Mouse (Mus musculus): Measurements from ENCODE around the gene Retn. TPM values are rescaled to one million over a fixed set of nuclear protein-coding genes. Genes with fewer than 3 reads are reported as not detected.

Retn gene
- polyA plus RNA-seq, 1 experiment = 0.46 TPM

DNA sequence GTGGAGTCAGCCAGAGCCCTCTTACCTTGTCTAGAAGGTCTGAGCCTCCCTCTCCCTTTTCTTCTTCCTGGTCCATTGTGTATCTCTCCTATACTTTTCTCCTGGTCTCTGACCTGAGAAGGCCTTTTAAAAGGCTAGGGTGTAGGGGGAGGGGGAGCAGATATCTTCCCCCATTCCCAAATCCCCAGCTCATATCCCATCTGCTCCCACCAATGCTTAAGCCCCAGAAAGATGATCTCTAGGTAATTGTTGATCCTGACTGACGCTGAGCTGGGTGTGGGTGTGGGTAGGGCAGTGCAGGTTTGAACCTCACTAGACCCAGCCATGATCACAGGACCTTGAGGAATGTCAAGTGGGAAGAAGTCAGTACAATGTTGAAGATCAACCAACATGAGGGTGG is 30.1 kb upstream of the Retn start, which contains the start of gene Pcp2:
Gene Pcp2, minus strand, starts transcription at position 101 of the 400 bp plus-strand sequence.
- Histone ChIP-seq H3K4me1 (ENCODE audit: control insufficient read depth, insufficient read depth, low read length) (peaks cover 3% of the 10 kb centered on the region; the same call in 1 of the 2 replicates), H3K4me3 (replicated peaks; ENCODE audit: insufficient read depth, low read depth, low read length) (no peak within 1 kb of the TSS), H3K27ac (ENCODE audit: insufficient read depth, low read length) (no peak within 1 kb of the TSS), H3K27me3 (ENCODE audit: control insufficient read depth, insufficient read depth, low read length) (no peaks in the 10 kb centered on the region)
- 59% methylated on average over 1 of the region's 1 CpGs for WGBS
- TF ChIP-seq CTCF (IDR thresholded peaks at IDR 0.05; ENCODE audit: borderline replicate concordance, insufficient read depth, low read depth, low read length) (no peak), POLR2A (IDR thresholded peaks at IDR 0.05; ENCODE audit: borderline replicate concordance, insufficient read depth, low read length) (no peak)
- DNase-seq = no peak

DNA sequence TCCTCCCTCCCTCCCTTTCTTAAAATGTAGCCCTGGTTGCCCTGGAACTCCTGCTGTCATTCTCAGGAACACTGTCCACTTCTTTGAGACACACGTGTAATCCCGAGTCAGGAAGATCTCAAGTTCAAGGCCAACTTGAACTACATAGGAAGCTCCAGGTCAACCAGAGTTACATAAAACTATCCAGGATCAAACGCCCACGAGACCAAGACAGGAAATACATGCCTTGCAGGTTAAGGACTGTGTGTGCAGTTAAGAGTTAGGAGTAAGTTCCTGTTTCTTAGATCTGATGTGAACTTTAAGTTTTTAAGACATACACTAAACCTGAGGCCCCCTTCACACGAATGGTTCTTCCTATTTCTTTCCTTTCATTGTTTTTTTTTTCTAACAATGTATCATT is 28.6 kb upstream of the Retn start:
- DNase-seq = no peak
- H3K27me3 ChIP-seq (ENCODE audit: control insufficient read depth, insufficient read depth, low read length) = no peaks in the 10 kb centered on the region
- TF ChIP-seq POLR2A (IDR thresholded peaks at IDR 0.05; ENCODE audit: borderline replicate concordance, insufficient read depth, low read length) = no peak
- no peak for TF ChIP-seq CTCF (IDR thresholded peaks at IDR 0.05; ENCODE audit: borderline replicate concordance, insufficient read depth, low read depth, low read length)
- no peak overlapping the region for H3K27ac ChIP-seq (ENCODE audit: insufficient read depth, low read length)
- no peak overlapping the region for H3K4me3 ChIP-seq (replicated peaks; ENCODE audit: insufficient read depth, low read depth, low read length)
- H3K4me1 ChIP-seq (ENCODE audit: control insufficient read depth, insufficient read depth, low read length) = peaks cover 3% of the 10 kb centered on the region; the same call in 1 of the 2 replicates
- 57% methylated on average over 5 of the region's 5 CpGs for WGBS

DNA sequence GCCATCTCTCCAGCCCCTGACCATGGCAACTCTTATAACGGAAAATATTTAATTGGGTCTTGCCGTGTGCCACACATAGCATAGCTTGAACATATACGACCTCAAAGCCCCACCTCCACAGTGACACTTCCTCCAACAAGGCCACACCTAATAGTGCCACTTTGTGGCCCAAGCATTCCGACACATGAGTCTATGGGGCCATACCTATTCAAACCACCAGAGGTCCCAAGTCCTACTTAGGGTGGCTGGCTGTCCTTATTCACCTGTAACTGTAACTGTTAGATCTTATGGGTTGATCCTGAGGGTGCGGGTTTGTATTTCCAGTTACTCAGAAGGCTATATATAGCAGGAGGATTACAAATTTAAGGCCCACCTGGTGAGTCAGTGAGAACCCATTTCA is 27.6 kb upstream of the Retn start:
- Histone ChIP-seq H3K27ac (ENCODE audit: insufficient read depth, low read length) (no peak overlapping the region), H3K4me3 (replicated peaks; ENCODE audit: insufficient read depth, low read depth, low read length) (no peak overlapping the region), H3K27me3 (ENCODE audit: control insufficient read depth, insufficient read depth, low read length) (no peaks in the 10 kb centered on the region), H3K4me1 (ENCODE audit: control insufficient read depth, insufficient read depth, low read length) (0 out of 2 replicates have a peak, but pooled peaks cover 3% of the 10 kb centered on the region)
- WGBS = 20% methylated on average over 5 of the region's 5 CpGs
- peak in 1 of 2 experiments; percentile 42 for DNase-seq
- TF ChIP-seq POLR2A (IDR thresholded peaks at IDR 0.05; ENCODE audit: borderline replicate concordance, insufficient read depth, low read length) (no peak), CTCF (IDR thresholded peaks at IDR 0.05; ENCODE audit: borderline replicate concordance, insufficient read depth, low read depth, low read length) (peak; percentile 56)

DNA sequence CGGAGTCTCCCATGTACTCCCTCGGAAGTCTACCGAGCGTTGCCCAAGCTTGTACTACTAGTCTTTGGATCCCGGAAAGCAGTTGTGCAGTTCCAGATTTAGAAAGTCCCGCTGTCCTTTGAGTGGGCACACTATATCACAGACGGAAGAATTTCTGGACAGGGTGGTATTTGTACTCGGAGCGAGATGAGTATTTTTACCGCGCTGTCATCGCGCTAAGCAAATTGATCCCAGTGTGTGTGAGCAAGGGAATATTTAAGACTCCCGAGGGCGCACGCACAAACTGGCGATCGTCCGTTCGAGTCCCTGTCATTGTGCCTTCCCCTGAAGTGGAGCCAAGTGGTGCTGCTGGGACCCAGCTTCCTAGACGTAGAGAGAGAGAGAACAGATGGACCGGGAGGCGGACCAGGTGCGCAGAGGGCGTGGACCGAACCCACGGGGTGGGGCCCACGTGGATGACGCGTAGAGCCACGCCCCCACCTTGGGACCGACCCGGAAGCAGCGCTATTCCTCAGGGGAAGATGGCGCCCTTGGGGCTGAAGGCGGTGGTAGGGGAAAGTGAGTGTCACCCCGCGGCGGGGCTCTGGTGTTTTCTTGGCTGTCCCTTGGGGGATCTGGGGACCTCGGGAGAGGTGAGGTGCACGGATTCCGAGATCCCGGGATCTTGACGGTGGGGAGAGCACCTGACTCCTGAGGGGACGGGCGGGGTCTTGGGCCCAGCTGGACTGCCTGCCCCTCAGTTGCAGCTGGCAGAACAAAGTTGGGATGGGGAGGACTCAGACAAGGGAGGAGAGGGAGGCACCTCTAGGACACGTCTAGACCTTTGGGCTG is 24.7 kb upstream of the Retn start, which contains the start of gene Stxbp2:
Gene Stxbp2, plus strand, starts transcription at position 309 of the 831 bp plus-strand sequence.
- Histone ChIP-seq H3K4me3 (replicated peaks; ENCODE audit: insufficient read depth, low read depth, low read length) (peak within 1 kb of the TSS; percentile 75), H3K27me3 (ENCODE audit: control insufficient read depth, insufficient read depth, low read length) (no peaks in the 10 kb centered on the region), H3K4me1 (ENCODE audit: control insufficient read depth, insufficient read depth, low read length) (0 out of 2 replicates have a peak, but pooled peaks cover 3% of the 10 kb centered on the region), H3K27ac (ENCODE audit: insufficient read depth, low read length) (no peak within 1 kb of the TSS)
- TF ChIP-seq CTCF (IDR thresholded peaks at IDR 0.05; ENCODE audit: borderline replicate concordance, insufficient read depth, low read depth, low read length) = no peak
- TF ChIP-seq POLR2A (IDR thresholded peaks at IDR 0.05; ENCODE audit: borderline replicate concordance, insufficient read depth, low read length) = peak; percentile 39; the same call in 1 of the 2 replicates
- WGBS = 4% methylated on average over 47 of the region's 47 CpGs
- DNase-seq = peak; percentile 82 to 84

DNA sequence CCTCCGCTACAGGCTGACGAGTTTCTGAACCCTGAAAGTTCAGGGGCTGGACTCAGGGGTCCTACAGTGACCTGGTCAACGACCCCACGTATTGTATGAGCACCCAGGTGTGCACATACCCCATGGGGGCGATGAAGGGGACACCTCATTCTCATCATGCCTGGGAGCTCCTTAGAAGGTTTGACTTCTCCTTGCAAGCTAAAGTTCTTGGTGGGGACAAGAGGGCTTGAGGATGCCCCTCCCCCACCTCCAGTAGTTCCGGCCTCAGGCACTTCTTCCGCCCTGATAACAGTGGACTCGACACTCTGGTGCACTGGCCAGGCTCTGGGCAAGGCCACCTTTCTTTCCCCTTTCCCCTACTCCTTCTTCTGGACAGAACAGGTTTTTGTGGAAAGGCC is 24.1 kb upstream of the Retn start:
- no peak for TF ChIP-seq CTCF (IDR thresholded peaks at IDR 0.05; ENCODE audit: borderline replicate concordance, insufficient read depth, low read depth, low read length)
- no peak for TF ChIP-seq POLR2A (IDR thresholded peaks at IDR 0.05; ENCODE audit: borderline replicate concordance, insufficient read depth, low read length)
- no peak for DNase-seq
- 26% methylated on average over 8 of the region's 8 CpGs for WGBS
- Histone ChIP-seq H3K4me1 (ENCODE audit: control insufficient read depth, insufficient read depth, low read length) (0 out of 2 replicates have a peak, but pooled peaks cover 3% of the 10 kb centered on the region), H3K4me3 (replicated peaks; ENCODE audit: insufficient read depth, low read depth, low read length) (peak overlapping the region; percentile 75), H3K27ac (ENCODE audit: insufficient read depth, low read length) (no peak overlapping the region), H3K27me3 (ENCODE audit: control insufficient read depth, insufficient read depth, low read length) (no peaks in the 10 kb centered on the region)

DNA sequence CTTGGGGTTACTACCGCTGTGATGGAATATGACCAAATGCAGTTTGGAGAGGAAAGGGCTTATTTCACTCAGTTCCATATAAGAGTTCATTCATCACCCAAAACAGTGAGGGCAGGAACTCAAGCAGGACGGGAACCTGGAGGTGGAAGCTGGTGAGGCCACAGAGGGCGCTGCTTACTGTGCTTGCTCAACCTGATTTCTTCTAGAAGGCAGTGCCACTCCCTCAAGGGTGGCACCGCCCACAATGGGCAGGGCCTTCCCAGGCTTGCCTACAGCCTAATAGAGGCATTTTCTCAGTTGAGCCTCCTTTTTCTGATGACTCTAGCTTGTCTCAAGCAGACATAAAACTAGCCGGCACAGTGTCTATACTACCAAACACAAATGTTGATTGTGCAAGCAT is 9.8 kb upstream of the Retn start:
- no peak overlapping the region for H3K4me3 ChIP-seq (replicated peaks; ENCODE audit: insufficient read depth, low read depth, low read length)
- no peak overlapping the region for H3K27ac ChIP-seq (ENCODE audit: insufficient read depth, low read length)
- H3K27me3 ChIP-seq (ENCODE audit: control insufficient read depth, insufficient read depth, low read length) = no peaks in the 10 kb centered on the region
- TF ChIP-seq POLR2A (IDR thresholded peaks at IDR 0.05; ENCODE audit: borderline replicate concordance, insufficient read depth, low read length) (no peak), CTCF (IDR thresholded peaks at IDR 0.05; ENCODE audit: borderline replicate concordance, insufficient read depth, low read depth, low read length) (no peak)
- DNase-seq = peak; percentile 20 to 25
- 28% methylated on average over 5 of the region's 5 CpGs for WGBS
- H3K4me1 ChIP-seq (ENCODE audit: control insufficient read depth, insufficient read depth, low read length) = no peaks in the 10 kb centered on the region

DNA sequence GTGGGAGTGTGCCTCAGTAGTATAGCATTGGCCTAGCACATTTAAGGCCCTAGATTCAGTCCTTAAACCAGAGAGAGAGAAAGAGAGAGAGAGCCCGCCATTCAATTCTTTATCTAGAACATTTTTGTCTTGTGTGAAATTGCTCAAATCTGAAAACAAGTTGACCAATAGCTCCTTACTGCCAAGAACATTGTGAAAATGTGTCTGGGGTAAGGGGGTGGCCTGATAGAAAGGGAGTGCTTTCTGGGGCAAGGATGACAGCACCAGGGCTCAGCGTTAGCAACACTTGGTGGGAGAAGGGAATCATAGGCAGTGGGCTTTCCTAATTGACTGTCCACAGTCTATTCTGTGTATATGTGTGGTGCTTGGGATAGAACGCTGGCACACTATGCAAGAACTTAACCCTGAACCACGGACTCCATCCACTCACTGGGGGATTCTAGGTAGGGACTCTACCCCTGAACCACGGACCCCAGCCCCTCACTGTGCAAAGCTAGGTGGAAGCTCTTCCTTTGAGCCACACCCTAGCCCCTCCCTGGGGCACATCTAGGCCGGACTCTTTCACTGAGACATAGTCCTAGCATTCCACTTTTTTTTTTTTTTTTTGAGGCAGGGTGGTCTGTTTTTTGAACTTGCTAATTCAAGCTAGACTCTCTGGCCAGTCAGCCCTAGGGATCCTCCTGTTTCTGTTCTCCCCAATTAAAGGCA is 8.6 kb upstream of the Retn start:
- Histone ChIP-seq H3K27me3 (ENCODE audit: control insufficient read depth, insufficient read depth, low read length) (no peaks in the 10 kb centered on the region), H3K4me3 (replicated peaks; ENCODE audit: insufficient read depth, low read depth, low read length) (no peak overlapping the region), H3K4me1 (ENCODE audit: control insufficient read depth, insufficient read depth, low read length) (no peaks in the 10 kb centered on the region), H3K27ac (ENCODE audit: insufficient read depth, low read length) (no peak overlapping the region)
- TF ChIP-seq POLR2A (IDR thresholded peaks at IDR 0.05; ENCODE audit: borderline replicate concordance, insufficient read depth, low read length) (no peak), CTCF (IDR thresholded peaks at IDR 0.05; ENCODE audit: borderline replicate concordance, insufficient read depth, low read depth, low read length) (no peak)
- 83% methylated on average over 6 of the region's 6 CpGs for WGBS
- DNase-seq = no peak
